9 mouse cellular contexts compared by ENCODE assay signal in genomic region chr16:49278478-49278877, GRCm38 (mm10).
DNase-seq lines count a peak whose midpoint lies in the region; ATAC-seq lines count a peak whose summit lies in the region.
"Had no signal": no experiment of that assay in that cellular context is flagged by ENCODE, and none has a peak within 500 bp of the region (broad histone marks: within the 10 kb centered on the region; RNA-seq: fewer than 3 reads in every experiment).

No protein-coding gene starts in this region.

- H3K36me3 ChIP-seq in heart, embryonic 12.5 days = no peaks in the 10 kb centered on the region
- no peaks in the 10 kb centered on the region for H3K36me3 ChIP-seq in forebrain, embryonic 11.5 days (ENCODE audit: control insufficient read depth, insufficient read depth, low read length)
- H3K36me3 ChIP-seq in hindbrain, embryonic 13.5 days = no peaks in the 10 kb centered on the region

- no peak overlapping the region for H3K9ac ChIP-seq in heart, embryonic 12.5 days
- no peak overlapping the region for H3K9ac ChIP-seq in forebrain, embryonic 11.5 days (ENCODE audit: low read length)
- no peak overlapping the region for H3K9ac ChIP-seq in hindbrain, embryonic 13.5 days

- H3K4me3 ChIP-seq in heart, embryonic 12.5 days = no peak overlapping the region
- H3K4me3 ChIP-seq in forebrain, embryonic 11.5 days (ENCODE audit: low read depth, low read length) = no peak overlapping the region
- no peak overlapping the region for H3K4me3 ChIP-seq in hindbrain, embryonic 13.5 days
- H3K4me3 ChIP-seq: myocyte had no signal

- no peak overlapping the region for H3K4me2 ChIP-seq in heart, embryonic 12.5 days
- H3K4me2 ChIP-seq in forebrain, embryonic 11.5 days (ENCODE audit: low read depth, low read length, severe bottlenecking) = no peak overlapping the region
- H3K4me2 ChIP-seq in hindbrain, embryonic 13.5 days = no peak overlapping the region

- WGBS in heart, embryonic 12.5 days = 6% methylated on average over 2 of the region's 2 CpGs
- 8% methylated on average over 2 of the region's 2 CpGs for WGBS in forebrain, embryonic 11.5 days
- 6% methylated on average over 2 of the region's 2 CpGs for WGBS in hindbrain, embryonic 13.5 days

- no peak for ATAC-seq in heart, embryonic 12.5 days (ENCODE audit: insufficient number of reproducible peaks, low FRiP score)
- ATAC-seq in forebrain, embryonic 11.5 days (replicated peaks; ENCODE audit: low FRiP score) = peak; percentile 85
- peak; percentile 83 for ATAC-seq in hindbrain, embryonic 13.5 days (ENCODE audit: low FRiP score)
- ATAC-seq in megakaryocyte-erythroid progenitor cell, adult 5-6 weeks (replicated peaks; ENCODE audit: low FRiP score, low TSS enrichment, poor library complexity, severe bottlenecking) = peak; percentile 87

- no peaks in the 10 kb centered on the region for H3K9me3 ChIP-seq in heart, embryonic 12.5 days (replicated peaks)
- no peaks in the 10 kb centered on the region for H3K9me3 ChIP-seq in forebrain, embryonic 11.5 days (ENCODE audit: control insufficient read depth, low read length)
- H3K9me3 ChIP-seq in hindbrain, embryonic 13.5 days = no peaks in the 10 kb centered on the region

- no peak overlapping the region for H3K27ac ChIP-seq in heart, embryonic 12.5 days (ENCODE audit: poor library complexity, severe bottlenecking)
- no peak overlapping the region for H3K27ac ChIP-seq in forebrain, embryonic 11.5 days (ENCODE audit: low read depth, low read length)
- no peak overlapping the region for H3K27ac ChIP-seq in hindbrain, embryonic 13.5 days

- DNase-seq in heart, adult 18-20 months = peak; percentile 45 to 82
- peak; percentile 47 for DNase-seq in c-Kit-positive CD71-positive TER-119-negative erythroid progenitor cells, embryonic 14.5 days (ENCODE audit: low read depth)
- peak; percentile 82 for DNase-seq in forebrain, embryonic 11.5 days (ENCODE audit: low spot score)
- DNase-seq in layer of hippocampus, postnatal 10 days (ENCODE audit: low spot score in 2 of 2) = peak; percentile 72 to 73
- peak; percentile 72 for DNase-seq in right cerebral cortex, postnatal 4 days

- no peaks in the 10 kb centered on the region for H3K27me3 ChIP-seq in heart, embryonic 12.5 days (replicated peaks)
- H3K27me3 ChIP-seq in forebrain, embryonic 11.5 days (ENCODE audit: control insufficient read depth, insufficient read depth, low read length) = no peaks in the 10 kb centered on the region
- no peaks in the 10 kb centered on the region for H3K27me3 ChIP-seq in hindbrain, embryonic 13.5 days

- H3K4me1 ChIP-seq in heart, embryonic 12.5 days (replicated peaks) = no peaks in the 10 kb centered on the region
- H3K4me1 ChIP-seq in forebrain, embryonic 11.5 days (replicated peaks; ENCODE audit: control insufficient read depth, insufficient read depth, low read length) = no peaks in the 10 kb centered on the region
- H3K4me1 ChIP-seq in hindbrain, embryonic 13.5 days (replicated peaks) = no peaks in the 10 kb centered on the region
